ENCODE assay signal across 9 mouse cellular contexts in the genomic region with DNA sequence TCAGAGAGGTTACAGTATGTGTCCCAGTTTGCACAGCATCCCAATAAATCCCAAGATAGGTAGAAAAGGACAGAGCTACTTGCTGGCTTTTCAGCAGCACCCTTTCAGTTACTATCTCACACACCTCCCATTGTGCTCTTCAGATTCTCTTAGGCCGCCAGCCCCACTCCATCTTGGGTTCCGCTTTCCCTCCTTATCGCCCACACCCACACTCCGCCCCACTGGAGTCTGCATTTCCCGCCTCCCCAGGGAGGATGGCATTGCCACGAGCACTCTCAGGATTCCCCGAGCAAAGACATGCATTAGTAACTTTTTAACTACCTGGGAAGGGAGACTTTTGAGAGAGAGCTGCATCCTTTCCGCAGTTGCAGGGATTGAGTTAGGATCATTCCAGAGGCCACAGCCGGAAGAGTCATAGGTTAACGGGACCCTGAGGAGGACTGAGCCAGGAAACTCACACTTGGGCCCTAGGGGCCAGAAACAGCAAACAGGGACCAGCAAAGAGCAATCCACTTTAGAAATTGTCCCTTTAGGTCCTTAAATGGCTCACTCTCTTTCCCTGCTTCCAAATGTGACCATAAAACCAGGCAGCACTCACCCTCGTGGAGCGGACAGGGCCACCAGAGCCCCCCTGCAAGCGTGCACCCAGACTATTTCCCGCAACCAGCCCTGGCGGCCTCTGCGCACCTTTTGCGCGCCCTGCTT. TPM values are rescaled to one million over a fixed set of nuclear protein-coding genes. Genes with fewer than 3 reads are reported as not detected.
A peak's percentile ranks its signal among the peaks of the same experiment; 100 is the strongest.
DNase-seq lines count a peak whose midpoint lies in the region; ATAC-seq and TF ChIP-seq lines count a peak whose summit lies in the region.
"Had no signal": no experiment of that assay in that cellular context is flagged by ENCODE, and none has a peak within 500 bp of the region (broad histone marks: within the 10 kb centered on the region; RNA-seq: fewer than 3 reads in every experiment).

No protein-coding gene starts in this region.

- no peaks in the 10 kb centered on the region for H3K36me3 ChIP-seq in kidney, adult 2 months (ENCODE audit: control insufficient read depth, insufficient read depth, low read length)
- no peaks in the 10 kb centered on the region for H3K36me3 ChIP-seq in embryonic facial prominence, embryonic 14.5 days (ENCODE audit: control insufficient read depth, insufficient read depth, low read length)
- H3K36me3 ChIP-seq in hindbrain, postnatal 0 days (ENCODE audit: insufficient read depth, low read length), result no peaks in the 10 kb centered on the region
- H3K36me3 ChIP-seq in midbrain, embryonic 15.5 days (replicated peaks), result no peaks in the 10 kb centered on the region

- DNase-seq in kidney, adult 2 months, result no peak
- no peak for DNase-seq in kidney, adult 18-20 months
- DNase-seq in embryonic facial prominence, embryonic 14.5 days (ENCODE audit: low spot score), result no peak
- no peak for DNase-seq in hindbrain, postnatal 0 days (ENCODE audit: low spot score)
- DNase-seq in thymus, postnatal 0 days (ENCODE audit: low spot score), result no peak
- DNase-seq in adrenal gland, postnatal 4 days (ENCODE audit: low spot score in 2 of 2), result no peak
- DNase-seq in testis, postnatal 10 days (ENCODE audit: low spot score), result no peak

- no peak for ATAC-seq in embryonic facial prominence, embryonic 14.5 days (ENCODE audit: low read depth)
- ATAC-seq in hindbrain, postnatal 0 days, result no peak
- ATAC-seq in midbrain, embryonic 15.5 days (replicated peaks), result no peak

- peak overlapping the region; percentile 66 for H3K9ac ChIP-seq in embryonic facial prominence, embryonic 14.5 days (ENCODE audit: low read depth, low read length)
- H3K9ac ChIP-seq in hindbrain, postnatal 0 days (replicated peaks; ENCODE audit: low read length), result no peak overlapping the region
- H3K9ac ChIP-seq in midbrain, embryonic 15.5 days, result no peak overlapping the region

- H3K27me3 ChIP-seq in kidney, adult 2 months (replicated peaks; ENCODE audit: control insufficient read depth, insufficient read depth, low read length), result peaks cover 2% of the 10 kb centered on the region; the same call in 1 of the 2 replicates
- peaks cover 46% of the 10 kb centered on the region for H3K27me3 ChIP-seq in embryonic facial prominence, embryonic 14.5 days (replicated peaks; ENCODE audit: control insufficient read depth, insufficient read depth, low read length)
- peaks cover 45% of the 10 kb centered on the region for H3K27me3 ChIP-seq in hindbrain, postnatal 0 days (ENCODE audit: insufficient read depth, low read length)
- peaks cover 63% of the 10 kb centered on the region for H3K27me3 ChIP-seq in midbrain, embryonic 15.5 days (replicated peaks)

- peak overlapping the region; percentile 97 for H3K4me2 ChIP-seq in embryonic facial prominence, embryonic 14.5 days (ENCODE audit: low read depth, low read length)
- H3K4me2 ChIP-seq in hindbrain, postnatal 0 days (ENCODE audit: low read depth, low read length), result peak overlapping the region; percentile 67
- H3K4me2 ChIP-seq in midbrain, embryonic 15.5 days, result peak overlapping the region; percentile 77

- TF ChIP-seq CTCF in kidney, adult 2 months (conservative IDR thresholded peaks at IDR 0.05; ENCODE audit: insufficient read depth, insufficient read length, low read depth, low read length), result no peak
- TF ChIP-seq CTCF in hindbrain, postnatal 0 days (IDR thresholded peaks at IDR 0.05; ENCODE audit: low read depth), result no peak

- H3K9me3 ChIP-seq in embryonic facial prominence, embryonic 14.5 days (ENCODE audit: control insufficient read depth, low read length), result no peaks in the 10 kb centered on the region
- no peaks in the 10 kb centered on the region for H3K9me3 ChIP-seq in hindbrain, postnatal 0 days (ENCODE audit: low read length)
- H3K9me3 ChIP-seq in midbrain, embryonic 15.5 days, result no peaks in the 10 kb centered on the region

- WGBS in kidney, adult 2 months, result 6% methylated on average over 18 of the region's 18 CpGs
- WGBS in embryonic facial prominence, embryonic 14.5 days, result 8% methylated on average over 18 of the region's 18 CpGs
- WGBS in hindbrain, postnatal 0 days, result 6% methylated on average over 18 of the region's 18 CpGs
- WGBS in midbrain, embryonic 15.5 days, result 6% methylated on average over 18 of the region's 18 CpGs

- TF ChIP-seq POLR2A in kidney, adult 2 months (IDR thresholded peaks at IDR 0.05; ENCODE audit: low read depth, low read length), result no peak

- no peak overlapping the region for H3K27ac ChIP-seq in kidney, adult 2 months (ENCODE audit: insufficient read depth, low read depth, low read length)
- no peak overlapping the region for H3K27ac ChIP-seq in embryonic facial prominence, embryonic 14.5 days (replicated peaks; ENCODE audit: low read depth, low read length)
- H3K27ac ChIP-seq in hindbrain, postnatal 0 days, result no peak overlapping the region
- H3K27ac ChIP-seq in midbrain, embryonic 15.5 days, result no peak overlapping the region

- no peaks in the 10 kb centered on the region for H3K4me1 ChIP-seq in kidney, adult 2 months (ENCODE audit: control insufficient read depth, insufficient read depth, low read length)
- peaks cover 11% of the 10 kb centered on the region; the same call in 1 of the 2 replicates for H3K4me1 ChIP-seq in embryonic facial prominence, embryonic 14.5 days (ENCODE audit: control insufficient read depth, insufficient read depth, low read length)
- peaks cover 12% of the 10 kb centered on the region for H3K4me1 ChIP-seq in hindbrain, postnatal 0 days (ENCODE audit: insufficient read depth, low read length)
- H3K4me1 ChIP-seq in midbrain, embryonic 15.5 days, result peaks cover 24% of the 10 kb centered on the region

- peak overlapping the region; percentile 30; the same call in 1 of the 2 replicates for H3K4me3 ChIP-seq in kidney, adult 2 months (ENCODE audit: insufficient read depth, low read depth, low read length)
- H3K4me3 ChIP-seq in embryonic facial prominence, embryonic 14.5 days (ENCODE audit: low read depth, low read length), result peak overlapping the region; percentile 54
- H3K4me3 ChIP-seq in hindbrain, postnatal 0 days (ENCODE audit: low read length), result peak overlapping the region; percentile 40
- peak overlapping the region; percentile 37 for H3K4me3 ChIP-seq in midbrain, embryonic 15.5 days
- H3K4me3 ChIP-seq: erythroblast, embryonic 14.5 days had no signal

RNA-seq across cellular contexts. Expression of gene Col13a1, which starts 1.4 kb away (rescaled TPM):
- polyA plus RNA-seq in kidney, adult 2 months (2012; rRNA removed), result 0.34 and 0.44 TPM in 2 replicates
- 7.5 and 8.7 TPM in 2 replicates for polyA plus RNA-seq in embryonic facial prominence, embryonic 14.5 days (2014; fragmentation: Nextera tagmentation; extraction: Ambion mirVana)
- total RNA-seq in hindbrain, postnatal 0 days (2014; rRNA removed), result 2.5 and 4.2 TPM in 2 replicates
- 1.6 and 1.7 TPM in 2 replicates for polyA plus RNA-seq in hindbrain, postnatal 0 days (2015; fragmentation: Nextera tagmentation; extraction: Ambion mirVana)
- polyA plus RNA-seq in midbrain, embryonic 15.5 days (2015; fragmentation: Nextera tagmentation; extraction: Ambion mirVana), result 1.9 and 2.9 TPM in 2 replicates
- polyA plus RNA-seq in thymus, postnatal 0 days (2015; fragmentation: Nextera tagmentation; extraction: Ambion mirVana), result 0.48 and 0.64 TPM in 2 replicates
- 10 to 100 TPM; 17.5 to 19.8 TPM for total RNA-seq in adrenal gland, postnatal 4 days (2021)
